Mouse (Mus musculus) cortical plate, adult 2 months (tissue): Measurements from ENCODE around the gene Brsk2. TPM values are rescaled to one million over a fixed set of nuclear protein-coding genes. Genes with fewer than 3 reads are reported as not detected.
A peak's percentile ranks its signal among the peaks of the same experiment; 100 is the strongest.

Source experiments
- H3K27ac ChIP-seq: fragments of 200-500 bp; 2 replicates; pipeline ENCODE4 v1.5.1; 2012; ENCODE audit warnings: low read length, control low read depth, inconsistent platforms; ENCODE audit not compliant: insufficient read depth
- H3K4me1 ChIP-seq: fragments of 200-500 bp; 2 replicates; pipeline ENCODE4 v1.6.1; 2011; ENCODE audit warnings: low read length; ENCODE audit not compliant: control insufficient read depth, insufficient read depth
- H3K4me3 ChIP-seq: fragments of 200-500 bp; 2 replicates; pipeline ENCODE4 v1.5.1; 2011; ENCODE audit warnings: mild to moderate bottlenecking, low read length, control low read depth; ENCODE audit not compliant: insufficient read depth
- CTCF ChIP-seq: fragments of 200-500 bp; IDR thresholded peaks from 2 replicates; pipeline ENCODE4 v1.5.1; 2011; ENCODE audit warnings: mild to moderate bottlenecking, control low read depth, low read length; ENCODE audit not compliant: insufficient read depth; ENCODE audit errors: extremely low read depth
- POLR2A ChIP-seq: fragments of 200-500 bp; IDR thresholded peaks from 2 replicates; pipeline ENCODE4 v1.6.1; 2011; ENCODE audit warnings: mild to moderate bottlenecking, low read length, control low read depth; ENCODE audit not compliant: insufficient read depth; ENCODE audit errors: extremely low read depth
- polyA plus RNA-seq: library from polyadenylated mRNA; depleted of rRNA; stranded (reverse); fragments of >200 nt; gene quantifications from 2 replicates; pipeline ENCODE4 v1.2.3, GENCODE M21; 2012

The Brsk2 gene
- polyA plus RNA-seq, 1 experiment: 179 TPM

- H3K27ac ChIP-seq: no peak overlapping the region
- TF ChIP-seq CTCF (peak; percentile 82), POLR2A (no peak)
- H3K4me1 ChIP-seq: peaks cover 2% of the 10 kb centered on the region
- no peak overlapping the region for H3K4me3 ChIP-seq
These were observed 67.0 kb downstream of the Brsk2 start for GRCm38 (mm10) chr7:142016562-142016961.

DNA sequence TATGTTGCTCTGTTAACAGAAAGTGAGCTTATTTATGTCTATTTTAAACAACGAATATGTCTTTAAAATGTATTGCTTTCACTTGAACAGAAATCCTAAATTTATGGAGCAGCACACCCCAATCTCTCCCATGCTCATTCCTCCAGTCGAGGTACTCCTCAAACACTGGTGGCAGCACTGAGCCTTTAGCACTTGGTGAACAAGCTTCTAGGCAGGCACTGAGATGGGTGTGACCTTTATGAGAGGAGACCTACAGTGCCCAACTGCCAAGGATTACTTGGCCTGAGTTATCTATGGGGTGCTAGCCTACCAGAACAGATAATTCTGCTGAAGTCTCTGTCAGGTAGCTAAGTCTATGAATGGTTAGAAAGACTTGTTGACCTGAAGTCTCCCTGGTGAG, 70.1 kb downstream of the Brsk2 start:
- Histone ChIP-seq H3K27ac (no peak overlapping the region), H3K4me1 (peaks cover 2% of the 10 kb centered on the region), H3K4me3 (no peak overlapping the region)
- TF ChIP-seq CTCF: peak; percentile 30; the same call in 1 of the 2 replicates
- TF ChIP-seq POLR2A: no peak

- H3K4me1 ChIP-seq: peaks cover 2% of the 10 kb centered on the region
- H3K4me3 ChIP-seq: no peak overlapping the region
- TF ChIP-seq CTCF (no peak), POLR2A (no peak)
- no peak overlapping the region for H3K27ac ChIP-seq
These were observed 71.3 kb downstream of the Brsk2 start for GRCm38 (mm10) chr7:142020827-142021226.

DNA sequence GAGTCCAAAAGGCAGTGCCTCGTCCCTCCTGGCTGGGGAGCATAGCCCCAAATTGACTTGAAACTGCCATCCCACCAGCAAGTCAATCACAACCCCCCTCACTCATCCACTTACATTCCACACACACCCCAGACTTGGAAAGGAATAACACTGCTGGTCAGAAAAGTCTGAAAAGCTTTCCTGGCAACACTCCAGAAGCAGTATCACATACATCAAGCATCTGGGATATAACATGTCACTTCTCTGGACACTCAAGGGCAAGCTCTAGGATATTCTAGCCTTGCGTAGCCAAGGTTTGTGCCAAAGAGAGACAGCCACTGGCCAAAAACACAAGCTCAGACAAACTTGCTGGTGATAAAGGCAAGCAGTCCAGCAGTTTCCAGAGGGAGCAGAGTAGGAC, 75.6 kb downstream of the Brsk2 start:
- peaks cover 2% of the 10 kb centered on the region for H3K4me1 ChIP-seq
- no peak overlapping the region for H3K4me3 ChIP-seq
- no peak for TF ChIP-seq POLR2A
- TF ChIP-seq CTCF: no peak
- H3K27ac ChIP-seq: no peak overlapping the region

- Histone ChIP-seq H3K27ac (no peak overlapping the region), H3K4me1 (peaks cover 2% of the 10 kb centered on the region), H3K4me3 (no peak overlapping the region)
- no peak for TF ChIP-seq POLR2A
- TF ChIP-seq CTCF: no peak
These were observed 76.4 kb downstream of the Brsk2 start for GRCm38 (mm10) chr7:142025926-142026325.

DNA sequence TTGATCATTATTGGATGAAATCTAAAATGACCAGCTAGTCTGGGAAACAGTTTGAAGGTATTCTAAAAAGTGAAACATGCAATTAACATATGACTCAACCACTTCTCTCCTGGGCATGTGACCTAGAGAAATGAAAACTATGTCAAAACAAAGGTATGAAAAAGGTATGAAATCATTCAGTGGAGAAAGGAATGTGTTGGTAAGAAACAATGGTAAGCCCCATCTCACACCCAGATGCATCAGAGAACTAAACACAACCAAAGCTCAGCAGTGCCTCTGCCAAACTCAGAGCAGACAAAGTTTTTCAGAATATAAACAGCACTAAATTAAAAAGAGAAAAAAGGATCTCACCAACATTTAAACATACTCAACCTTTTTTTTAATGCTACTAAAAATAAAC, 80.5 kb downstream of the Brsk2 start:
- TF ChIP-seq CTCF (no peak), POLR2A (no peak)
- peaks cover under 1% of the 10 kb centered on the region for H3K4me1 ChIP-seq
- no peak overlapping the region for H3K27ac ChIP-seq
- no peak overlapping the region for H3K4me3 ChIP-seq

GRCm38 (mm10) chr7:142034198-142034597, 84.6 kb downstream of the Brsk2 start:
- TF ChIP-seq CTCF (no peak), POLR2A (no peak)
- Histone ChIP-seq H3K27ac (no peak overlapping the region), H3K4me1 (peaks cover 4% of the 10 kb centered on the region), H3K4me3 (no peak overlapping the region)

DNA sequence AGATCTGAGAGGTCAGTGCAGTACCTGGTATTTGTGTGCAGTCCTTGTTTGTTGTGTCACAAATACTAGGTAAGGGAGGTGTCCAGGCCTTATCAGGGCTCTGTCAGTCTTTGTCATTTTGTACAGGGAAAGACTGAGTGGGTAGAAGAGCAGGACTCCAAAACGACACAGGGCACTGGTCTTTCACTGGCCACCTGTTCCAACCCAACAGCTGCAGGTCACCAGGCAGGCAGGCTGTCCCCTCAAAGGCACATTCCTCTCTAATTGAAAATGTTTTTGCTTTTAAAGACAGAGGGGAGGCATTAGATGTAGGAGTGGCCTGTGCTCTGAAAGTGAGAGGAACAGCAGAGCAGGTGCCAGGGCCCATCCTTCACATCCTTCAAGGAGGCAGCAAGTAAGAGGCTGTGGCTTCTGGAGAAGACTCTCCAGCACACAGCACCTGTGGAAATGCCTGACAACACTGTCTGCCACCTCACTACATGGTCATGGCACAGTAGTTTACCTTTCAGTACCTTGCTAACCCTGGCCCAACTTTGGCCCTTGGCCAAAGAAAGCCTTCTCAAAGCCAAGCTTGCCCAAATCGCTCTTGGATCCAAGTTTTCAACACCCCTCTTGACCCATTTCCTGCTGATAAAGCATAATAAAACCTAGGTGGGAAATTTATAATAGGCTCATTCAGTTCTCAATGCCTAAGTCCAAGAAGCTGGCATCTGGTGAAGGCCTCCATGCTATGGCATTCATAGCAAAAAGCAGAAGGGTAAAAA, 85.7 kb downstream of the Brsk2 start:
- Histone ChIP-seq H3K4me3 (no peak overlapping the region), H3K27ac (no peak overlapping the region), H3K4me1 (peaks cover 4% of the 10 kb centered on the region)
- TF ChIP-seq POLR2A (no peak), CTCF (no peak)

GRCm38 (mm10) chr7:142037553-142038170, 88.1 kb downstream of the Brsk2 start:
- TF ChIP-seq CTCF (peak; percentile 66), POLR2A (no peak)
- Histone ChIP-seq H3K27ac (no peak overlapping the region), H3K4me1 (peaks cover 4% of the 10 kb centered on the region), H3K4me3 (no peak overlapping the region)

GRCm38 (mm10) chr7:142040756-142041155, 91.2 kb downstream of the Brsk2 start:
- Histone ChIP-seq H3K4me1 (no peaks in the 10 kb centered on the region), H3K4me3 (no peak overlapping the region), H3K27ac (no peak overlapping the region)
- TF ChIP-seq CTCF (no peak), POLR2A (no peak)
